Mouse (Mus musculus) liver, adult (tissue): ENCODE data around the gene Ift81.

Experiments
- GATA4 ChIP-seq: IDR thresholded peaks from 2 replicates; pipeline ENCODE4 v1.6.1; 2014; ENCODE audit warnings: mild to moderate bottlenecking, low read length; ENCODE audit not compliant: insufficient replicate concordance

Ift81 gene

GRCm38 (mm10) chr5:122636308-122636707 is 22.0 kb upstream of the Ift81 start:
- no peak for TF ChIP-seq GATA4

GRCm38 (mm10) chr5:122635228-122635627 is 20.9 kb upstream of the Ift81 start:
- TF ChIP-seq GATA4 = no peak

GRCm38 (mm10) chr5:122627243-122627642 is 12.9 kb upstream of the Ift81 start:
- peak; percentile 67; the same call in 1 of the 2 replicates for TF ChIP-seq GATA4

- no peak for TF ChIP-seq GATA4
Observed at GRCm38 (mm10) chr5:122625565-122626252, 11.4 kb upstream of the Ift81 start.

- no peak for TF ChIP-seq GATA4
Observed at GRCm38 (mm10) chr5:122624952-122625479, 10.7 kb upstream of the Ift81 start.

GRCm38 (mm10) chr5:122623861-122624260 is 9.5 kb upstream of the Ift81 start:
- TF ChIP-seq GATA4 = no peak

- TF ChIP-seq GATA4 = no peak
Observed at GRCm38 (mm10) chr5:122622526-122622925, 8.2 kb upstream of the Ift81 start.

- TF ChIP-seq GATA4 = no peak
Observed at GRCm38 (mm10) chr5:122621376-122621886, 7.1 kb upstream of the Ift81 start.

- TF ChIP-seq GATA4 = no peak
Observed at GRCm38 (mm10) chr5:122619686-122620296, 5.5 kb upstream of the Ift81 start.

GRCm38 (mm10) chr5:122617718-122618117 is 3.4 kb upstream of the Ift81 start:
- TF ChIP-seq GATA4 = no peak

GRCm38 (mm10) chr5:122611651-122612050 is 2.7 kb downstream of the Ift81 start:
- TF ChIP-seq GATA4 = no peak

GRCm38 (mm10) chr5:122604894-122605293 is 9.4 kb downstream of the Ift81 start:
- no peak for TF ChIP-seq GATA4

GRCm38 (mm10) chr5:122602233-122602632 is 12.1 kb downstream of the Ift81 start:
- no peak for TF ChIP-seq GATA4

- TF ChIP-seq GATA4 = no peak
Observed at GRCm38 (mm10) chr5:122595470-122595869, 18.8 kb downstream of the Ift81 start.

- TF ChIP-seq GATA4 = no peak
Observed at GRCm38 (mm10) chr5:122589891-122590290, 24.4 kb downstream of the Ift81 start.

- no peak for TF ChIP-seq GATA4
Observed at GRCm38 (mm10) chr5:122585546-122585945, 28.8 kb downstream of the Ift81 start.
